Mouse (Mus musculus): ENCODE results near the gene 1700021F05Rik.

Gene 1700021F05Rik

DNA sequence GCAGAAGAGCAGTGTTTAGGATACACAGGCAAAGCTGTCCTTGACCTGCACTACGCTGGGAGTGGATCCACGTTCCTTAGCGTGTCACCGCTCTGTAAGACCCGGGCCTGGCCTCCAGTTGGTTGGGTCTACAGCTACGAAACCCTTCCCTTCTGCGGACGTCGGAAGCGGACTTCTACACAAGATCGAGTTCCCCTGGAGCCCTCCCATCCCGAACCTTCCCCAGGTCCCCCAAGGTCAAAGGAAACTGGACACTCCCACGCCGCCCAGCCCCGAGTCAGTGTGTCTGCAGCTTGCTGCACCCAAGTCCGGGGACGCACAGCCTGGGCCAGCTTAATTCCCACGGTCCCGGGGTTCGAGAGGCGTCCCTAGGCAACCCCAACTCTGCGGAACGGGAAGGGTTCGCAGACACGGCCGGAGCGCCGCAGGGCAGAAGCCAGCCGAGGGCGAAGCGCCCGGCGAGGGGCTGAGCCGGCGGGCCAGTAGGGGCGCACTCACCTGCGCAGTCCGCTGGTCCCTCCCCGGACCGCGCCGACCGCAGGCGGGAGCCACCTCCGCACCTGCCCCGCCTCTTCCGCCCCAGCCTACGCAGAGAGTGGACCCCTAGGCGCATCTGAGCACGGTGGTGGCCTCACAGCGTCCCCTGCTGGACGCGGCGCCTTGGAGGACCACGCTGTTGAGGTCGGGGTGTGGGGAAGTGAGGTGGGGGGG is at the start of gene 1700021F05Rik:
Gene 1700021F05Rik (minus strand): TSS at position 553 of the 711 bp plus-strand sequence.
- peak; percentile 94 for DNase-seq (ENCODE audit: low spot score)

DNA sequence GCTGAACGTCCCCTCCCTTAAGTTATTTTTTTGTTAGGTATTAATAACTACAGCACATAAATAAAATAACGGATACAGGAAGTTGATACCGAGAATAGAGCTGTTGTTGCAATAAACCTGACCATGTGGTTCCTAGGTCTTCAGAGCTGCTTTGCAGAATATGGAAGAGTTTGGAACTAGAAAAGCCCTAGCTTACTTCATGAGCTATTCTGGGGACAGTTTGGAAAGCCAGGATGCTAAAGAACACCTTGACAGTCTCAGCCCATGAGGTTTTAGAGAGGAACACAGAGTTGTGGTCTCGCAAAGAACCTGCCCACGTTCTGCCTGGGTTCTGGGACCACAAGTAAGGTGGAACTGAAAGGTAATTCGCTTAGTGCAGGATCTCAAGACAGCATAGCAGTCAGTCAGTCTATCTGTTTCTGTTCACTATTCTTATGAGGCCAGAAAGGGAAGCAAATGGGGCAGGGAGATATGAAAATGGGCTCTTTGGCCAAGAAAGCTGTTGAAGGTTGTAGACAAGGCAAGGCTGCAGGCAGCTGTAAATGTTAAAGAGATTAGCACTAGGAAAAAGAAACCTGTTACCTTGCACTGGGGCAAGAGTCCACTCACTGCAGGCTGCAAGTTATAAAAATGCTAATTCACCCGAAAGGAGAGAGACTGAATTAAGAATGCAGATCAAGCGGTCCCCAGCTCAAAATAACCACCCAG is 47.8 kb upstream of the 1700021F05Rik start:
- DNase-seq (ENCODE audit: low spot score) = no peak

DNA sequence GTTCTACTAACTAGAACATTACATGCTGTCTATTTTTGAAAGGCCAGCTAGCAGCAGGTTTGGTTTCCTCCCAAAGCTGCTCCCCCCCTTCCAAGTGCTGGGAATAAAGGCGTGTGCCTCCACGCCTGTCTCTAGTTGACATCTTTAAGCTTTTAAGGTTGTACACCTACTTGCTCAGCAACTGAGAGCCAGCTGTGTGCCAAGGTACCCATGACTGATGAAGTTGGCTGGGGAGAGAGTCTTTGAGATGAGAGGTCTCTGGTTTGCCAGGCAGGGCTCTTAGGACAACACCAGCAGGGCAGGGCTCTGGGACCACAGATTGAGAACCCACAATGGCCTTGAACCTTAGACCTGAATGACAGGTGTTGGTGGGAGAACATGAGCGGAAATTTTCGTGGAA is 43.7 kb upstream of the 1700021F05Rik start:
- DNase-seq (ENCODE audit: low spot score) = no peak

- no peak for DNase-seq (ENCODE audit: low spot score)
Observed at GRCm38 (mm10) chr10:43581260-43581659, 40.5 kb upstream of the 1700021F05Rik start.

DNA sequence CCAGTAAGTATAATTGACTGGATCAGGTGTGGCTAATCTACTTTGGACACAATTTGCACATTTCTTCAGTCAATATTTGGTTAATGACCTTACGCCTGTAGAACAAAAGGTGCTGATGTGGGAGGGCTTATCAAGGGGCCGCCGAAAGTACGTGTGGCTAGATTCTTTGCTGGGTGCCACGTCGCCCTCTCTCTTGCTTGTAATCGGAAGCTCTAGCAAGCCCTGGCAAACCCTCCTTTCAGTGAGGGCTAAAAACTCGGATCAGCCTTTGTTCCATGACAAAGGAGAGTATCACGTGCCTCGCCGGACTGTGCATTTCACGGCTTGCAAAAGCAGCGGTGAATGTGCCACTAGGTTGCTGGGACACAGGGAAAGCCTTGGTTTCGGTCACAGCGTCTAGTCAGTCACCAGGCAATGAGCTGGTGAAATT is 39.9 kb upstream of the 1700021F05Rik start:
- peak; percentile 95 for DNase-seq (ENCODE audit: low spot score)

- peak; percentile 77 for DNase-seq (ENCODE audit: low spot score)
Observed at GRCm38 (mm10) chr10:43579381-43580261, 38.8 kb upstream of the 1700021F05Rik start.

- peak; percentile 89 for DNase-seq (ENCODE audit: low spot score)
Observed at GRCm38 (mm10) chr10:43578754-43579380, 38.1 kb upstream of the 1700021F05Rik start.

GRCm38 (mm10) chr10:43578366-43578753 is 37.6 kb upstream of the 1700021F05Rik start:
- DNase-seq (ENCODE audit: low spot score) = peak; percentile 80

DNA sequence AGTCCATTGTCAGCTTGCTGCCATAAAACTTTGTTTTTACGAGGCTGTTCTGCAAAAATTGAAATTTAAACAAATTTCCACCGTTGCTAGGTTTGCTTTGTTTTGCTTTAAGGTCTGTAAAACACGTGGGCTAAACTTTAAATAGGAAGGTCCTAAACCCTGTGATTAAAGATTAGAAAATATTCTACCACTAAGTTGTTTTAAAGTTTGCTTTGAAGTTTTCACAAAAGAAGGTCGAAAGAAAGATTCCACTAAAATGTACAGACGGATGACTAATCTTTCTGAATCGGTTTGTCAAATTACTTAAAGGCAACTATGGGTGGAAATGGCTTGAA is 37.2 kb upstream of the 1700021F05Rik start, which contains the start of gene Cd24a:
Gene Cd24a (plus strand): TSS at position 288 of the 335 bp plus-strand sequence.
- no peak for DNase-seq (ENCODE audit: low spot score)

DNA sequence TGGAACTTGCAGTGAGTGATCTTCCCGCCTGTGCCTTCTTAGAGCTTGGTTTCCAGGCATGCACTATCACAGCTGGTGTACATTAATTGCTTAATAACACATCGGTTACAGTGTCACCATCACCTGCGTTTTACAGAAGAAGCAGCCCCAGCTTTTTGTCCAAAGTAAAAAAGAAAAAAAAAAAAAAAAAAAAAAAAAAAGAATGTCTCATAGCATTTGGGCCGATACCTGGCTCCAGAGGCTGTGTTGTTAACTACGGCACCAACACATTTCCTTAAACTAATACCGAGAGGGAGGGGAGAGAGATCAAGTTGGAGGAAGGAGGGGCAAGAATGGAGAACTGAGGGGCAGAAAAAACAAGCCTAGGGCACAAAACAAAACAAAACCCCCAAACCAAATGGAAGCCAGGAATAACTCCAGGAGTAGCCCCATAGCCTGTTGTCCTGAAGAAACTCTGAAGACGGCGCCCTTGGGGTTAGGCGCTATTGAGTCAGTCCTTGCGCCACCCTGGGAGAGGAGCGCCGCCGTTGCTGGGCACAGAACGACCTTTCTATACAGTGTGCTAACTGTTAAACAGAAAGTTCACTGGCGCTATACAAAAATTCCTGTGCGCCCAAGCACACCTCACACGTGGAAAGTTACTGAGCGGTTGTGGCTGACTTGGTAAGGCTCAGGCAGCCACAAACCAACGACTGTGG is 36.7 kb upstream of the 1700021F05Rik start:
- peak; percentile 76 for DNase-seq (ENCODE audit: low spot score)

GRCm38 (mm10) chr10:43574956-43575355 is 34.2 kb upstream of the 1700021F05Rik start:
- DNase-seq (ENCODE audit: low spot score) = peak; percentile 94

DNA sequence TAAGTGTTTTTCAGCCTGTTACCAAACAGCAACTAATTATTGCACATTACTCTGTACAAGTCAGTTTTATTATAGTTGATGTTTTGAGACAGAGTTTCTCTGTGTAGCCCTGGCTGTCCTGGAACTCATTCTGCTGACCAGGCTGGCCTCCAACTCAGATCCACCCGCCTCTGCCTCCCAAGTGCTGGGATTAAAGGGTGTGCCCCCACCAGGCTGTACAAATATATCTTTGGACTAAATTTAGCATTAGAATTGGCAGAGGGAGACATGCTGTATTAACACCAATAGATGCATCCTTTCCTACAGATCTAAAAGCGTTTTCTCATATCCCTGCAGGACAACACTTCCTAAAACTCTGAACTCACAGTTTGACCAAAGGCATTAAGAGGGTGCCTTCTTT is 33.6 kb upstream of the 1700021F05Rik start:
- no peak for DNase-seq (ENCODE audit: low spot score)

DNA sequence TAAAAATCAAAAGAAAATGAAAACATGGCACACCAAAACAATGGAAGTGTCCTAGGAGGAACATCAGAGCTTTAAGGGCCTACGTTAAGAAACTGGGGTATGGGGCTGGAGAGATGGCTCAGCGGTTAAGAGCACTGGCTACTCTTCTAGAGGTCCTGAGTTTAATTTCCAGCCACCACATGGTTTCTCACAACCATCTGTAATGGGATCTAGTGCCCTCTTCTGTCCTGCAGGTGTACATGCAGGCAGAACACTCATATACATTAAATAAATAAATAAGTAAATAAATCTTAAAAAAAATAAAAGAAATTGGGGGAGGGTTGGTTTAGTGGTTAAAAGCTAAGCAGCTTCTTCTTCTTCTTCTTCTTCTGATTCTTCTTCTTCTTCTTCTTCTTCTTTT is 20.5 kb upstream of the 1700021F05Rik start:
- DNase-seq (ENCODE audit: low spot score) = no peak

GRCm38 (mm10) chr10:43560765-43561164 is 20.0 kb upstream of the 1700021F05Rik start:
- DNase-seq (ENCODE audit: low spot score) = no peak

DNA sequence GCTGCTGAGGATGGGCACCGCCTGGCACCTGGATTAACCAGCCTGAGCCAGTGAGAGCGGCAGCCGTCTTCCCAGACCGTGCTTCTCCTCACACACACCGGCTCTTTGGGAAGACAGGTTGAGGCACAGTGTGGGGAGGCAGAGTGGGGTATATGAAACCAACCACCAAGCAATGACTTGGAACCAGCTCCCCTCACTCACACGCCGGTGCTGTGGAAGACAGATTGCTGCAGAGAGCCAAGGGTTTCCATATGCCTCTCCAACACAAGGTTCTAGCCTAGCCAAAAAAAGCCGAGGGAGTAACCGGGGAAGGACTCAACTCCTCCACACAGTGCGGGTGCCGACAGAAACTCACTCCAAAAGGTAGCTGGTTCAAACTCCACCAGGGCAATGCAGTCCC is 18.5 kb upstream of the 1700021F05Rik start:
- DNase-seq (ENCODE audit: low spot score) = no peak

DNA sequence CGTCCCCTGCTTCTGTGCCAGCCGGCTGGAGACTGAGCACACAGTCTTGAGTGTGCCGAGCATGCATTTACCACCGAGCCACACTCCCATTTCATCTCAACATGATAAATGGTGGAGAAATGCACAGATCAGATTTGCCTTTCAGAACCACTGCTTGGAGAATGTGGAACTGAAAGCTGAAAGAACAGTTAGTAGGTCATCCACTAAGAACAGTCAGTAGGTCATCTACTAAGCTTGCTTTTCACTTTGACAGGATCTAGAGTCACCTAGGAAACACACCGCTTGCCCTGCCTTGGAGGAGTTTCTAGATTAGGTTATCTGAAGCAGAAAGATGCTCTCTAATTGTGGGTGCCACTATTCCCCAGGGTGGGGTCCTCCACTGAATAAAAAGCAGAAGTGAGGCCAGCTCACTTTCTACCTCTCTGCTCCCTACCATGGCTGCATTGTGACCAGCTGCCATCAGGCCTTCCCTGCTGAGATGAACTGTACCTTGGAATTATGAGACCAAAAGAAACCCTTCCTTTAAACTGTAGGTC is 16.9 kb upstream of the 1700021F05Rik start:
- no peak for DNase-seq (ENCODE audit: low spot score)

DNA sequence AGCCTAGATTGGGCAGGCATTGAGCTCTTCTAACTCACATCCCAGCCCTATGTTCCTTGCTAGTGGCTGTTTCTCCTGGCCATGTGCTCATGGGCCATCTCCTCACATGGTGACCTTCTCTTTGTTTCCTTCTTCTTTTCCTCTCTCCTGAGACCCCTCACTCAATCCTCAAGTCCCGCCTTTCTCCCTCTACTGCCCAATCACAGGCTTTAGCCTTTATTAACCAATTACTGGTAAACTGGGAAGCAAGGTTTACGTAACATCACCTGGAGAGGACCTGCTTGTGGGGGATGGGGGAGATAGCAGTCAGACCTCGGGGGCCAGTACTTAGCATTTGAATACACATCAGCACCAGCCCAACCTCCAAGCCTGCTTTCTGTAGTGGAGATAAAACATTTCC is 10.6 kb upstream of the 1700021F05Rik start:
- DNase-seq (ENCODE audit: low spot score) = no peak

DNA sequence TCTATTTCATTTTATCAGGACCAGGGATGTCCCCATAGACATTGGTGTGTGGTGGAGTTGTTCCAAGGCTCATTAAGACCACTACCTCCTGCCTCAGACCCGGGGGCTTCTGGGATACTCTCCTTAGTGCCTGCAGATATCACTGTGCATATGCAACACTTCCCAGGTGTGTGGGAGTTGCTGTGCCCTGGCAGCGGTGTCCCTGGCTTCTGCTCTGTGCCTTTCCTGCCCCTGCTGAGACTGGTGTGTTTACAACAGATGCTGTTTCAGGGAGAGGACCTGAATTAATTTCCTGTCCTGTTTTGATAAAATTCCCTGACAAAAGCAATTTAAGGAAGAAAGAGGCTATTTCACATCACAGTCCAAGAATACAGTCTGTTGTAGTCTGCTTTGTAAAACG is 10.1 kb upstream of the 1700021F05Rik start:
- DNase-seq (ENCODE audit: low spot score) = no peak

- peak; percentile 33 for DNase-seq (ENCODE audit: low spot score)
Observed at GRCm38 (mm10) chr10:43549411-43549810, 8.6 kb upstream of the 1700021F05Rik start.

DNA sequence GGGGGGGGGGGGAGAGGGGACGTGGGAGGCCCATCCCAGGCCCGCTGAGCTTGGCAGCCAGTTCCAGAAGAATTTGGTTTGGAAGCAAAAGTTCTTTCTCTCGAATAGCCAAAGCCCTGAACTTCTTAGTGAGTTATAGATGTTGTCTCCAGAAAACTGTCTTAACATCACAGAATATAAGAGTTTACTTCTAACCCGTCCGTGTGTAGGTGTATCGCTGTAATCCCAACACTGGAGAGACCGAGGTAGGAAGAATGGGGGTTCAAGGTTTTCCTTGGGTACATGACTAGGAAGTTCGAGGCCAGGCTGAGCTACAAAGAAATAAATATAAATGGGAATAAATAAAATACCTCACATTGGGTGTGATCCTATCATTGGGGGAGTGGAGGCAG is 355 bp upstream of the 1700021F05Rik start:
- DNase-seq (ENCODE audit: low spot score) = no peak

- peak; percentile 5 for DNase-seq (ENCODE audit: low spot score)
Observed at GRCm38 (mm10) chr10:43539746-43540310, 966 bp downstream of the 1700021F05Rik start.
